Mouse (Mus musculus): ENCODE measurements around the gene Zfp385b.

DNA sequence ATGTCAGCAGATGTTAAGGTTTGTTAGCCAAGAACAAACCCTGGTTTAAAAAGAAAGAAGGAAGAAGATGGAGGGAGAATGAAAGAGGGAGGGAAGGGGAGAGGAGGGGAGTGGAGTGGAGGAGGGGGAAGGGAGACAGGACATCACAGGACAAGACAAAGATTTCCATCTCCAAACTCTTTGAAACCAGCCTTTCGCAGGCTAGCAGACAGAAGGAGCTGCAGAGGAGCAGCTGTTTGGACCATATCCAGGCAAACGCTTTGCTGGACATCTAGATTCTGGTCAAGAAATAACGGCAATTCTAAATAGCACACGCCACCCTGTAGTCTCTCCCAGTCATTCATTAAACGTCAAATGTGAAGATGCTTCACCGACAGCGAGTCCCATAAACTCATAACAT lies 38.0 kb downstream of the Zfp385b start:
- no peak for TF ChIP-seq TCF3 (IDR thresholded peaks at IDR 0.05; ENCODE audit: insufficient read length, low read depth)
- TF ChIP-seq POLR2A (IDR thresholded peaks at IDR 0.05; ENCODE audit: insufficient read length, low read depth), result no peak
- TF ChIP-seq MAX (IDR thresholded peaks at IDR 0.05; ENCODE audit: low read depth), result no peak
